Mouse (Mus musculus): ENCODE data around the gene Col26a1.

GRCm38 (mm10) chr5:136702159-136702725, 180.8 kb downstream of the Col26a1 start:
- TF ChIP-seq CHD2 (IDR thresholded peaks at IDR 0.05; ENCODE audit: low read depth, low read length) = no peak
- no peak for TF ChIP-seq ZNF384 (IDR thresholded peaks at IDR 0.05; ENCODE audit: low read depth, low read length)

All from ES-E14 (cell line).